Mouse (Mus musculus): Measurements from ENCODE around the gene Tmem120a. TPM values are rescaled to one million over a fixed set of nuclear protein-coding genes. Genes with fewer than 3 reads are reported as not detected.

Tmem120a gene
- polyA plus RNA-seq, 1 experiment from 2014 or later, result 18.2 TPM

DNA sequence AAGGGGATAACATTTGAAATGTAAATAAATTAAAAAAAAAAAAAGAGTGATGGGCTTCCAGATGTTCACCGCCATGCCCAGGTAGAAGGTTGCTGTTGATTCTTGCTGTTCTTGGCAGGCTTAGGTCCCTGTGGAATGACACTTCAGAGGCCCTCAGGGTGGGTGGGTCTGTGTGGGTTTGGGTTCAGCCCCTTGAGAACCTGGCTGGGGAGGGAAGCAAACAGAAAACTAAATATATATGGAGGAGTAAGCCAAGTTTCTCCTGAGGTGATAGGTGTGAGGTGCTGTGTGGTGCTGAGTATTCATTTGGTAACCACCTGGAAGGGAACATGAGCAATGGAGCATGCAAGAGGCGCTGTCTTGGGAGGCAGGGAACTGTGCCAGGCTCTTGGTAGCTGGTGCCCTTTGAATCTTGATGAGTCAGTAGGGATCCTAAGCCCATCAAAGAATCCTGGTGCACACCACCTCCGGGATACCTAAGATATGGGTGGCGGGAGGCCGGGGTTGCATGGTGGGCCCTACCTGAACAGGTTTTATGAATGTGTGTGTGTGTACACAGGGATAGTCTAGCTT, 50.9 kb downstream of the Tmem120a start:
- peaks cover 16% of the 10 kb centered on the region for H3K4me1 ChIP-seq (ENCODE audit: control insufficient read depth, low read depth, low read length)
- no peak overlapping the region for H3K4me3 ChIP-seq (ENCODE audit: low read depth, low read length)
- no peak overlapping the region for H3K27ac ChIP-seq (ENCODE audit: low read length)
- WGBS (ENCODE audit: insufficient replicate concordance), result 77% methylated on average over 5 of the region's 5 CpGs
- no peak overlapping the region for H3K4me2 ChIP-seq (ENCODE audit: low read depth, low read length)
- no peak overlapping the region for H3K9ac ChIP-seq (ENCODE audit: low read depth, low read length)
- no peaks in the 10 kb centered on the region for H3K27me3 ChIP-seq (ENCODE audit: control insufficient read depth, insufficient read depth, low read depth, low read length)
- ATAC-seq (ENCODE audit: low read depth), result no peak
- H3K9me3 ChIP-seq (replicated peaks; ENCODE audit: control insufficient read depth, low read length), result no peaks in the 10 kb centered on the region
- H3K36me3 ChIP-seq (ENCODE audit: control insufficient read depth, insufficient read depth), result no peaks in the 10 kb centered on the region

DNA sequence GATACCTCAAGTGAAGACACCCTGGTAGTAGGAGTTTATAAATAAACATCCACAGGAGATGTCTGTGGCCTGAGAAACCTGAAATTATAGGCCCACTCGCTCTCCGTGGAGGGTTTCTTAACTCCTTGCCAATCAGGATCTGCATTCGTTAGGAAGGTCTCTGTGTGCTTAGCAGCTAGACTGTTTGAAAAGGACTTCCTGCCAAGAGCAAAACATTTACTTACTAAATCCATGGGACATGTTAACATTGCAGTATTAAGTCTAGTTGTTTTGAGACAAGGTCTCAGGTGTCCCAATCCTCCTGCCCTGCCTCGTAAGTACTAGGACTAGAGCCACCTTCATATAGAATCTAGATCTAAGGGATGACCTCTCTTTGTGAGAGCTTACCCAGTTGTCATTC, 53.0 kb downstream of the Tmem120a start:
- H3K36me3 ChIP-seq (ENCODE audit: control insufficient read depth, insufficient read depth), result no peaks in the 10 kb centered on the region
- no peak overlapping the region for H3K27ac ChIP-seq (ENCODE audit: low read length)
- H3K9ac ChIP-seq (ENCODE audit: low read depth, low read length), result no peak overlapping the region
- no peaks in the 10 kb centered on the region for H3K27me3 ChIP-seq (ENCODE audit: control insufficient read depth, insufficient read depth, low read depth, low read length)
- ATAC-seq (ENCODE audit: low read depth), result no peak
- H3K9me3 ChIP-seq (replicated peaks; ENCODE audit: control insufficient read depth, low read length), result no peaks in the 10 kb centered on the region
- WGBS (ENCODE audit: insufficient replicate concordance), result 60% methylated on average over 4 of the region's 4 CpGs
- H3K4me2 ChIP-seq (ENCODE audit: low read depth, low read length), result no peak overlapping the region
- H3K4me3 ChIP-seq (ENCODE audit: low read depth, low read length), result no peak overlapping the region
- peaks cover 22% of the 10 kb centered on the region for H3K4me1 ChIP-seq (ENCODE audit: control insufficient read depth, low read depth, low read length)

DNA sequence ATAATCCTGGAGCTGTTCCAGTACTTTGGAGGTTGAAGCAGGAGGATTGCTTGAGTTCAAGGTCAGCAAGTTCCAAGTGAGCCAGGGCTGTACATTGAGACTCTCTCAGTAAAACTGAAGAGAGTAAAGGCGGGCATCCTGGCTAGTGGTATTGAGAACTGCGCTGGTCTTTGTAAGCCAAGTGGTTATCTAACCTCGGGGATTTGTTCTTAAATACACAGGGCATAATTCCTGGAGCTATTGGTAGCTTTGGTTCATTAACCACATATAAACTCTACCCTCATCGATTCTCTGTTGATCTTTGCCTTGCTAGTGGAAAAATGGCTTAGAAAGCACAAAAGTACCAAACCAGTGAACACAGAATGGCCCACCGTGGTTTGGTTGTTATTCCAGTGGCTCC, 53.8 kb downstream of the Tmem120a start:
- Histone ChIP-seq H3K9me3 (replicated peaks; ENCODE audit: control insufficient read depth, low read length) (no peaks in the 10 kb centered on the region), H3K4me1 (ENCODE audit: control insufficient read depth, low read depth, low read length) (peaks cover 22% of the 10 kb centered on the region), H3K4me3 (ENCODE audit: low read depth, low read length) (no peak overlapping the region), H3K27me3 (ENCODE audit: control insufficient read depth, insufficient read depth, low read depth, low read length) (no peaks in the 10 kb centered on the region), H3K27ac (ENCODE audit: low read length) (no peak overlapping the region), H3K4me2 (ENCODE audit: low read depth, low read length) (peak overlapping the region; percentile 96), H3K36me3 (ENCODE audit: control insufficient read depth, insufficient read depth) (no peaks in the 10 kb centered on the region), H3K9ac (ENCODE audit: low read depth, low read length) (no peak overlapping the region)
- WGBS (ENCODE audit: insufficient replicate concordance), result 60% methylated on average over 5 of the region's 5 CpGs
- ATAC-seq (ENCODE audit: low read depth), result no peak

Small RNA genes lying within 50 kb of the gene (microRNA-seq; reads per million reads assigned to microRNA genes)
- not detected for gene Mir7034

Other genes with a start within 250 kb of the Tmem120a start
- 3.3 and 3.9 TPM in 2 replicates for gene Hip1, start 199.3 kb downstream of the Tmem120a start, polyA plus RNA-seq (2015; fragmentation: Nextera tagmentation; extraction: Ambion mirVana)
- gene Ccl26, start 180.9 kb downstream of the Tmem120a start, polyA plus RNA-seq (2015; fragmentation: Nextera tagmentation; extraction: Ambion mirVana), result not detected in 2 replicates
- 17.1 and 19.9 TPM in 2 replicates for gene Ccl24, start 171.4 kb downstream of the Tmem120a start, polyA plus RNA-seq (2015; fragmentation: Nextera tagmentation; extraction: Ambion mirVana)
- 7.8 and 10.5 TPM in 2 replicates for gene Rhbdd2, start 111.8 kb downstream of the Tmem120a start, polyA plus RNA-seq (2015; fragmentation: Nextera tagmentation; extraction: Ambion mirVana)
- gene Por, start 74.4 kb downstream of the Tmem120a start, polyA plus RNA-seq (2015; fragmentation: Nextera tagmentation; extraction: Ambion mirVana), result 46.9 and 53.1 TPM in 2 replicates
- gene Styxl1, start 33.9 kb upstream of the Tmem120a start, polyA plus RNA-seq (2015; fragmentation: Nextera tagmentation; extraction: Ambion mirVana), result 0.13 TPM in 1 of 2 replicates, not detected in the other
- gene Mdh2, start 34.0 kb upstream of the Tmem120a start, polyA plus RNA-seq (2015; fragmentation: Nextera tagmentation; extraction: Ambion mirVana), result 279 and 280 TPM in 2 replicates
- gene Srrm3, start 62.4 kb upstream of the Tmem120a start, polyA plus RNA-seq (2015; fragmentation: Nextera tagmentation; extraction: Ambion mirVana), result not detected in 2 replicates
- 9.8 and 19.9 TPM in 2 replicates for gene Hspb1, start 143.5 kb upstream of the Tmem120a start, polyA plus RNA-seq (2015; fragmentation: Nextera tagmentation; extraction: Ambion mirVana)
- gene Ywhag, start 190.2 kb upstream of the Tmem120a start, polyA plus RNA-seq (2015; fragmentation: Nextera tagmentation; extraction: Ambion mirVana), result 59.2 and 60.1 TPM in 2 replicates
- 1.5 and 1.7 TPM in 2 replicates for gene Ssc4d, start 230.1 kb upstream of the Tmem120a start, polyA plus RNA-seq (2015; fragmentation: Nextera tagmentation; extraction: Ambion mirVana)
- gene Zp3, start 235.7 kb upstream of the Tmem120a start, polyA plus RNA-seq (2015; fragmentation: Nextera tagmentation; extraction: Ambion mirVana), result 0.06 TPM in 1 of 2 replicates, not detected in the other

Measured in liver, embryonic 16.5 days (tissue).